Mouse (Mus musculus): ENCODE measurements around the gene Nhlh2.

Nhlh2 gene

GRCm38 (mm10) chr3:102009926-102010381 lies at the start of gene Nhlh2:
TSS of gene Nhlh2 (plus strand) at chr3:102010076.
- no peak for DNase-seq (ENCODE audit: low spot score)

- DNase-seq (ENCODE audit: low spot score): no peak
These were observed 48.6 kb upstream of the Nhlh2 start for GRCm38 (mm10) chr3:101961146-101961835.

GRCm38 (mm10) chr3:101963501-101963900 lies 46.4 kb upstream of the Nhlh2 start:
- peak; percentile 7 for DNase-seq (ENCODE audit: low spot score)

GRCm38 (mm10) chr3:101964352-101964751 lies 45.5 kb upstream of the Nhlh2 start:
- DNase-seq (ENCODE audit: low spot score): no peak

- no peak for DNase-seq (ENCODE audit: low spot score)
These were observed 42.9 kb upstream of the Nhlh2 start for GRCm38 (mm10) chr3:101966825-101967558.

- no peak for DNase-seq (ENCODE audit: low spot score)
These were observed 34.5 kb upstream of the Nhlh2 start for GRCm38 (mm10) chr3:101975337-101975736.

GRCm38 (mm10) chr3:101978299-101978994 lies 31.4 kb upstream of the Nhlh2 start:
- no peak for DNase-seq (ENCODE audit: low spot score)

- no peak for DNase-seq (ENCODE audit: low spot score)
These were observed 26.0 kb upstream of the Nhlh2 start for GRCm38 (mm10) chr3:101983917-101984316.

- no peak for DNase-seq (ENCODE audit: low spot score)
These were observed 24.2 kb upstream of the Nhlh2 start for GRCm38 (mm10) chr3:101985634-101986033.

GRCm38 (mm10) chr3:101990136-101990535 lies 19.7 kb upstream of the Nhlh2 start:
- DNase-seq (ENCODE audit: low spot score): no peak

- no peak for DNase-seq (ENCODE audit: low spot score)
These were observed 18.8 kb upstream of the Nhlh2 start for GRCm38 (mm10) chr3:101990995-101991516.

- DNase-seq (ENCODE audit: low spot score): no peak
These were observed 12.0 kb upstream of the Nhlh2 start for GRCm38 (mm10) chr3:101997851-101998250.

- DNase-seq (ENCODE audit: low spot score): no peak
These were observed 923 bp downstream of the Nhlh2 start for GRCm38 (mm10) chr3:102010681-102011317.

- DNase-seq (ENCODE audit: low spot score): no peak
These were observed 1.6 kb downstream of the Nhlh2 start for GRCm38 (mm10) chr3:102011318-102012075.

GRCm38 (mm10) chr3:102012076-102012610 lies 2.3 kb downstream of the Nhlh2 start:
- no peak for DNase-seq (ENCODE audit: low spot score)

GRCm38 (mm10) chr3:102012611-102013211 lies 2.8 kb downstream of the Nhlh2 start:
- DNase-seq (ENCODE audit: low spot score): no peak

- DNase-seq (ENCODE audit: low spot score): no peak
These were observed 10.7 kb downstream of the Nhlh2 start for GRCm38 (mm10) chr3:102020604-102021003.

- no peak for DNase-seq (ENCODE audit: low spot score)
These were observed 12.8 kb downstream of the Nhlh2 start for GRCm38 (mm10) chr3:102022721-102023120.

GRCm38 (mm10) chr3:102023337-102023736 lies 13.5 kb downstream of the Nhlh2 start:
- no peak for DNase-seq (ENCODE audit: low spot score)

GRCm38 (mm10) chr3:102023829-102024228 lies 14.0 kb downstream of the Nhlh2 start:
- DNase-seq (ENCODE audit: low spot score): peak; percentile 9

Data from yolk sac, embryonic 10.5 days (tissue).